Mouse (Mus musculus) embryonic facial prominence, embryonic 14.5 days (tissue): ENCODE results near the gene Sun1. TPM values are rescaled to one million over a fixed set of nuclear protein-coding genes. Genes with fewer than 3 reads are reported as not detected.

ENCODE experiments used
- ATAC-seq: fragments of 200-750 bp; cut with Nextera tagmentation; 2 replicates; pipeline ENCODE4 v1.8.0; 2017; ENCODE audit warnings: low read depth, moderate number of reproducible peaks, moderate TSS enrichment
- DNase-seq: peaks from one replicate; pipeline ENCODE4 v3.0.0-alpha.2; 2015; ENCODE audit warnings: low spot score
- H3K27ac ChIP-seq: fragments of 300-500 bp; sonication (generic); replicated peaks from 2 replicates; pipeline ENCODE4 v1.5.1; 2014; ENCODE audit warnings: low read depth, mild to moderate bottlenecking, low read length, moderate library complexity
- H3K27me3 ChIP-seq: fragments of 300-500 bp; sonication (generic); replicated peaks from 2 replicates; pipeline ENCODE4 v1.6.1; 2014; ENCODE audit warnings: low read length; ENCODE audit not compliant: control insufficient read depth, insufficient read depth
- H3K36me3 ChIP-seq: fragments of 300-500 bp; sonication (generic); 2 replicates; pipeline ENCODE4 v1.6.1; 2014; ENCODE audit warnings: low read length, mixed read lengths; ENCODE audit not compliant: control insufficient read depth, insufficient read depth
- H3K4me1 ChIP-seq: fragments of 300-500 bp; sonication (generic); 2 replicates; pipeline ENCODE4 v1.6.1; 2014; ENCODE audit warnings: antibody characterized with exemption, low read length; ENCODE audit not compliant: control insufficient read depth, insufficient read depth
- H3K4me2 ChIP-seq: fragments of 300-500 bp; sonication (generic); 2 replicates; pipeline ENCODE4 v1.6.1; 2014; ENCODE audit warnings: low read depth, mild to moderate bottlenecking, low read length, moderate library complexity, mixed read lengths
- H3K4me3 ChIP-seq: fragments of 300-500 bp; sonication (generic); 2 replicates; pipeline ENCODE4 v1.5.1; 2014; ENCODE audit warnings: low read depth, mild to moderate bottlenecking, low read length
- H3K9ac ChIP-seq: fragments of 300-500 bp; sonication (generic); 2 replicates; pipeline ENCODE4 v1.6.1; 2014; ENCODE audit warnings: low read depth, mild to moderate bottlenecking, low read length, moderate library complexity, mixed read lengths
- H3K9me3 ChIP-seq: fragments of 300-500 bp; sonication (generic); 2 replicates; pipeline ENCODE4 v1.6.1; 2016; ENCODE audit warnings: low read length; ENCODE audit not compliant: control insufficient read depth
- WGBS: fragments of 180-500 bp; shearing (Covaris S2); extraction: QIAGEN DNeasy Blood & Tissue Kit; methylation state at CpG from one replicate; pipeline ENCODE4 v1.1.7; 2014; 5-methylcytosine and 5-hydroxymethylcytosine counted together
- polyA plus RNA-seq: library from polyadenylated mRNA; unstranded; fragments of >200 nt; fragmentation: Nextera tagmentation; extraction: Ambion mirVana; gene quantifications from 2 replicates; pipeline ENCODE4 v1.2.1, GENCODE M21; 2014

Sun1 gene
- polyA plus RNA-seq, 1 experiment from 2014 or later = 59.5 TPM

- Histone ChIP-seq H3K9ac (no peak overlapping the region), H3K4me3 (no peak overlapping the region), H3K36me3 (peaks cover 19% of the 10 kb centered on the region; the same call in 1 of the 2 replicates), H3K27me3 (no peaks in the 10 kb centered on the region), H3K9me3 (no peaks in the 10 kb centered on the region), H3K4me1 (peaks cover 12% of the 10 kb centered on the region), H3K27ac (no peak overlapping the region), H3K4me2 (no peak overlapping the region)
- ATAC-seq (no peak), DNase-seq (no peak)
- 91% methylated on average over 3 of the region's 3 CpGs for WGBS
Measured at GRCm38 (mm10) chr5:139256211-139256765, 55.9 kb downstream of the Sun1 start.

- H3K27ac ChIP-seq = no peak overlapping the region
- DNase-seq (no peak), ATAC-seq (no peak)
- no peak overlapping the region for H3K9ac ChIP-seq
- no peaks in the 10 kb centered on the region for H3K9me3 ChIP-seq
- no peak overlapping the region for H3K4me3 ChIP-seq
- peaks cover 12% of the 10 kb centered on the region for H3K4me1 ChIP-seq
- H3K36me3 ChIP-seq = peaks cover 23% of the 10 kb centered on the region; the same call in 1 of the 2 replicates
- 100% methylated on average over 1 of the region's 1 CpGs for WGBS
- no peak overlapping the region for H3K4me2 ChIP-seq
- no peaks in the 10 kb centered on the region for H3K27me3 ChIP-seq
Measured at GRCm38 (mm10) chr5:139257265-139257664, 56.8 kb downstream of the Sun1 start.

- no peak overlapping the region for H3K27ac ChIP-seq
- H3K9me3 ChIP-seq = no peaks in the 10 kb centered on the region
- H3K4me2 ChIP-seq = no peak overlapping the region
- ATAC-seq (no peak), DNase-seq (no peak)
- no peak overlapping the region for H3K4me3 ChIP-seq
- H3K4me1 ChIP-seq = peaks cover 12% of the 10 kb centered on the region
- H3K9ac ChIP-seq = no peak overlapping the region
- WGBS = 82% methylated on average over 4 of the region's 4 CpGs
- H3K36me3 ChIP-seq = peaks cover 28% of the 10 kb centered on the region
- no peaks in the 10 kb centered on the region for H3K27me3 ChIP-seq
Measured at GRCm38 (mm10) chr5:139257818-139258217, 57.4 kb downstream of the Sun1 start.

- Histone ChIP-seq H3K27me3 (no peaks in the 10 kb centered on the region), H3K9me3 (no peaks in the 10 kb centered on the region), H3K27ac (no peak overlapping the region), H3K4me2 (no peak overlapping the region), H3K4me1 (peaks cover 9% of the 10 kb centered on the region), H3K4me3 (no peak overlapping the region), H3K9ac (no peak overlapping the region), H3K36me3 (peaks cover 35% of the 10 kb centered on the region)
- ATAC-seq (no peak), DNase-seq (no peak)
- WGBS = 88% methylated on average over 8 of the region's 8 CpGs
Measured at GRCm38 (mm10) chr5:139258371-139259035, 58.1 kb downstream of the Sun1 start.

- DNase-seq (no peak), ATAC-seq (no peak)
- 74% methylated on average over 4 of the region's 5 CpGs for WGBS
- no peaks in the 10 kb centered on the region for H3K4me1 ChIP-seq
- no peak overlapping the region for H3K9ac ChIP-seq
- peaks cover 49% of the 10 kb centered on the region for H3K36me3 ChIP-seq
- no peak overlapping the region for H3K27ac ChIP-seq
- no peaks in the 10 kb centered on the region for H3K9me3 ChIP-seq
- no peak overlapping the region for H3K4me2 ChIP-seq
- no peak overlapping the region for H3K4me3 ChIP-seq
- no peaks in the 10 kb centered on the region for H3K27me3 ChIP-seq
Measured at GRCm38 (mm10) chr5:139259853-139260252, 59.4 kb downstream of the Sun1 start.

- Histone ChIP-seq H3K36me3 (peaks cover 64% of the 10 kb centered on the region), H3K4me1 (no peaks in the 10 kb centered on the region), H3K4me2 (no peak overlapping the region), H3K27me3 (no peaks in the 10 kb centered on the region), H3K4me3 (no peak overlapping the region), H3K9ac (no peak overlapping the region), H3K27ac (no peak overlapping the region), H3K9me3 (no peaks in the 10 kb centered on the region)
- DNase-seq (no peak), ATAC-seq (no peak)
- 94% methylated on average over 4 of the region's 4 CpGs for WGBS
Measured at GRCm38 (mm10) chr5:139261403-139261802, 61.0 kb downstream of the Sun1 start.

- Histone ChIP-seq H3K4me1 (no peaks in the 10 kb centered on the region), H3K9me3 (no peaks in the 10 kb centered on the region), H3K36me3 (peaks cover 67% of the 10 kb centered on the region), H3K27ac (no peak overlapping the region), H3K27me3 (no peaks in the 10 kb centered on the region), H3K9ac (no peak overlapping the region), H3K4me3 (no peak overlapping the region), H3K4me2 (no peak overlapping the region)
- DNase-seq (no peak), ATAC-seq (no peak)
- WGBS = 79% methylated on average over 4 of the region's 4 CpGs
Measured at GRCm38 (mm10) chr5:139267661-139268060, 67.2 kb downstream of the Sun1 start.

GRCm38 (mm10) chr5:139270806-139271521 lies 70.5 kb downstream of the Sun1 start:
- peaks cover 34% of the 10 kb centered on the region for H3K36me3 ChIP-seq
- H3K9me3 ChIP-seq = no peaks in the 10 kb centered on the region
- WGBS = 63% methylated on average over 16 of the region's 16 CpGs
- H3K4me3 ChIP-seq = no peak overlapping the region
- no peak overlapping the region for H3K27ac ChIP-seq
- ATAC-seq (no peak), DNase-seq (no peak)
- H3K27me3 ChIP-seq = no peaks in the 10 kb centered on the region
- no peak overlapping the region for H3K9ac ChIP-seq
- no peak overlapping the region for H3K4me2 ChIP-seq
- H3K4me1 ChIP-seq = no peaks in the 10 kb centered on the region
